Mouse (Mus musculus) gastrocnemius, postnatal 4 days (tissue): ENCODE measurements around the gene Dtymk. TPM values are rescaled to one million over a fixed set of nuclear protein-coding genes. Genes with fewer than 3 reads are reported as not detected.
A peak's percentile ranks its signal among the peaks of the same experiment; 100 is the strongest.
"Not testable (repeated sequence)": the region's sequence is repeated elsewhere in the genome, so short reads cannot be mapped to it uniquely, and the experiment has no call there.

Experiments
- DNase-seq, 2 experiments: peaks; one replicate each; pipeline ENCODE4 v3.0.0; 2021 to 2022; ENCODE audit warnings: low spot score in 2 of 2, mixed read lengths in 2 of 2
- long read RNA-seq, 2 experiments: library from polyadenylated mRNA; stranded (forward); transcript quantifications; one replicate each; pipeline ENCODE4 v2.0.0; 2021
- total RNA-seq, 2 experiments: library from RNA; stranded (reverse); gene quantifications; 2 replicates each; pipeline ENCODE4 v1.2.3; 2021

Dtymk gene
- total RNA-seq, result 10 to 100 TPM; 64.3 to 65.5 TPM
- long read RNA-seq, experiment 1, transcript Dtymk-201 (5 exons, 1,003 nt), result major isoform, 23 of 67 reads
- long read RNA-seq, experiment 1, transcript Dtymk-202 (2 exons, 1,055 nt), result minor isoform, 17 of 67 reads
- long read RNA-seq, experiment 1, partial matches to known transcripts, result 7 of 67 reads
- long read RNA-seq, experiment 1, other reads (novel, unspliced or antisense), result 19 of 67 reads
- long read RNA-seq, experiment 2, transcript Dtymk-202 (2 exons, 1,055 nt), result minor isoform, 11 of 56 reads
- long read RNA-seq, experiment 2, transcript Dtymk-201 (5 exons, 1,003 nt), result major isoform, 24 of 56 reads
- long read RNA-seq, experiment 2, partial matches to known transcripts, result 12 of 56 reads
- long read RNA-seq, experiment 2, other reads (novel, unspliced or antisense), result 8 of 56 reads

DNA sequence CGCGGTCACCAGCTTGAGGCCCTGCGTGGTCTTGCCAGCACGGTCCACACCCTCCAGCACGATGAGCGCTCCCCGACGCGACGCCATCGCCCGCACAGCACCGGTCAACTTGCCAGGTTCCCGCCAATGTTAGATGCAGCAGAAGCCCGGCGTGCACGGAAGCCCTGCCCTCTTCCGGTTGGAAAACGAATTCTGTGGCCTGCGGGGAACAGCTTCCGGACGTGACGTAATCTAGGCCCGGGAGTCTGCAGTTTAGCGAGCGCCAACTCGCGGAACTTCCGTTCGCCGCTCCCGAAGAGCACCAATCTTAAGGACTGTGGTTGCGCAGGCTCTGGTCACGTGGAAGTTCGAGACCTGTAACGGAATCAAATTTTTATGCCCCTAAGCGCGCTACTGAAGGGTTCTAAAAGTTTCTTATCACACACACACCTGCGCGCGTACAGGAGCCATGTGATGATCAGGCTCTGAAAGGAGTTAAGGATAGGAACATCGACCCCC lies at the start of gene Dtymk:
Dtymk (minus strand) TSS at position 194 of the 498 bp plus-strand sequence.
- peak; percentile 84 to 91 for DNase-seq

DNA sequence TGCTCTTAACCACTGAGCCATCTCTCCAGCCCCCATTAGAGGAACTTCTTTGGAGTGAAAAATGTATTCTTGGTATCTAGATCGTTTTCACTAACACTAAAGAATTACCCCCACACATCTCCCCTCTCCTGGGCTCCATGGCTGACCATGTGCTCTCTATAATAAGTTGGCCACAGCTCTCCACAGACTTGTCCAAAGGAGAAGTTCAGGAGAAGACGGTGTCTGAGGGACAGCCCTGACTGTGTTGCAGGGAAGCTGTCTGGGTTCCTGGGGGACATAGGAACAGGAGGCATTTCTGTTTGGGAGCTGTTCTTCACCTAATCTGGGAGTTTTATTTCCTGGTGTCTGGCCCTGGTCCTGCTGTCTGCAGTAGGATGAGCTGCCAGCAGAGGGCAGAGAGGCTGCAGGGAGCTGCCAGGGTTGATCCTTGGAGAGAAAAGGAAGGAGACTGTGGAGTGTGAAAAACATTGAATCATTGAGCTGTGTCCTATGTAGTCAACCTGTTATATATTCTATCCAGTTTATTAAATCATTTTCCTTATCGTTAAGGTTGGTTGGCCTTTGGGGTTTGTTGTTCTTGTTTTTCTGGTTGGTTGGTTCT lies 44.1 kb upstream of the Dtymk start:
- DNase-seq, result not testable (repeated sequence)

DNA sequence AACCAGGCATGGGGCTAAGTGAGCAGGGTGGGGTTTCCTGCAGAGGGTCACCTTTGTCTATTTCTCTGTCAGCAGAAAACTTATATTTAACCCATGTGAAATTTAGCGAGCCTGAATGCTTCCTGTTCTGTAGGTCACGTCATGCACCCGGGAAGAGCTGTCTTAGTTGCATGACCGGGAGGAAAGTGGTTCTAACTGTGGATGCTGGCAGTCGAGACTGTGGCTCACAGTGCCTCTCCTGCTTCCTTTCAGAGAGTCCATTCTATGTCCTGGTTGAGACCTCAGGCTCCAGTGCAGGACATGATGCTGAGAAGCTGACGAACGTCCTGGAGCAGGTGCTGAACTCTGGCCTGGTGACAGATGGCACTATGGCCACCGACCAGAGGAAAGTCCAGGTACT lies 36.8 kb upstream of the Dtymk start:
- not testable (repeated sequence) for DNase-seq

DNA sequence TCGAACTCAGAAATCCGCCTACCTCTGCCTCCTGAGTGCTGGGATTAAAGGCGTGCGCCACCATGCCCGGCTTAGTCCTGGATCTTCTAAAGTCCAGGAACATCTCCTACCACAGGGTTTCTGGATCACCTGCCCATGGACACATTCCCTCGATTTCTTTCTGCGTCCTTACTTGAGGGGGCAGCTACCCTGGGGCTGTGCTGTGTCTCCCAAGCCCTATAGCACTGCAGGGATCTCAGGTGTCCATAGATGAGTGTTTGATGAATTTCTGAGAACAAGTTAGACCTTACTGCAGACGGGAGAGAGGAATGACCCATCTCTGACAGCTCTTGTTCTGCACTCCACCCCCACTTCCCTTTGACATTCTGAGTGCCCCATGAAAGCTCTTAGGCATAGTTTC lies 35.6 kb upstream of the Dtymk start:
- DNase-seq, result no peak

DNA sequence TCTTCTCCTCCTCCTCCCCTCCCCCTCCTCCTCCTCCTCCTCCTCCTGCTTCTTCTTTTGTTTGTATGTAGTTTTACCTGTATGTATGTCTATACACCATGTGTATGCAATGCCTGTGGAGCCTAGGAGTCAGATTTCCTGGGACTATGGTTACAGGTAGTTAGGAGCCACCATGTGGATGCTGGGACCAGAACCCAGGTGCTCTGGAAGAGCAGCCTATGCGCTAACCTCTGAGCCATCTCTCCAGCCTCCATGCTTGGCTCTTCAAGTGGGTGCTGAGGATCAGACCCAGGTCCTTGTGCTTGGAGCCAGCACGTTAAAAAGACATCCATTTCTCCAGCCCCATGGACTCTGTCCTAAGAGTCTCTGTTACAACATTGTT lies 34.8 kb upstream of the Dtymk start:
- no peak for DNase-seq

DNA sequence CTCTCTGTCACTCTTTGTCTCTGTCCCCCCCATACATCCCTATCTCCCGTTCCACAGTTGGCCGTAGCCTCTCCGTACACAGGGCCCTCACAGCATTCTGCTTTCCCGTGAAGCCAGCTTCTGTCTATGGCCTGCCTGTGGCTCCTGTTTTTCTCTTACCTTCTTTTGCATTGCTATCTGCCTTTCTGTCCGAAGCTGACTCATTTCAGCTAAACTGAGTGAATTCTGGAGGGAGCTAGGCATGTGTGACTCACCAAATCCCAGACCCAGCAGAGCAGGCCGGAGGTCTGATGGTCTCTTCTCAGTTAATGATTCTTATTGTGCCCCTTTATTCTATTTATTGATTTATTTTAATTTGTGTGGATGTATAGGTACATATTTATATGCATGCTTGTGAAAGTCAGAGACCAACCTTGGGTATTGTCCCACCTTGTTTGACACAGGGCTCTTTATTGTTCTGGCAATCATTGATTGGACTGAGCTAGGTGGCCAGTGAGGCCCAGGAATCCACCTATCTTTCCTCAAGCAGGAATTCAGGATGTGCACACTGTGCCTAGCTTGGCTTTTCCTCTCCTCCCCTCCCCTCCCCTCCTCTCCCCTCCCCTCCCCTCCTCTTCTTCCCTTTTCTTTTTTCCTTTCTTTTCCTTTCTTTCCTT lies 34.3 kb upstream of the Dtymk start:
- DNase-seq, result no peak

DNA sequence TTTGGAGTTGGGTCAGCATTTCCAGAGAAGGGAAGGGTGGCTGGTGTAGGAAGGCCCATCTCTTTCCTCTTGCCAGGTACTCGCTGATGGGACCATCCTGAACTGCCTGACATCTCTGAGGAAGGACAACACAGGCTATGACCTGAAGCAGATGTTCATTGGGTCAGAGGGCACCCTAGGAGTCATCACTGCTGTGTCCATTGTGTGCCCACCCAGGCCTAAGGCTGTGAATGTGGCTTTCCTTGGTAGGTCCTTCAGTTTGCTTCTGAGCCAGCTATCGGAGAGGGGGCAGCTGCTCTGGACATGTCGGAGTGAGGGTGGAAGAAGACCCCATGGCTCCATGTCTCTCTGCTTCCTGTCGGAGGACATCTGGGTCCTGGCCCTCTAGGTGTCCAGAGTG lies 33.5 kb upstream of the Dtymk start:
- DNase-seq, result no peak

DNA sequence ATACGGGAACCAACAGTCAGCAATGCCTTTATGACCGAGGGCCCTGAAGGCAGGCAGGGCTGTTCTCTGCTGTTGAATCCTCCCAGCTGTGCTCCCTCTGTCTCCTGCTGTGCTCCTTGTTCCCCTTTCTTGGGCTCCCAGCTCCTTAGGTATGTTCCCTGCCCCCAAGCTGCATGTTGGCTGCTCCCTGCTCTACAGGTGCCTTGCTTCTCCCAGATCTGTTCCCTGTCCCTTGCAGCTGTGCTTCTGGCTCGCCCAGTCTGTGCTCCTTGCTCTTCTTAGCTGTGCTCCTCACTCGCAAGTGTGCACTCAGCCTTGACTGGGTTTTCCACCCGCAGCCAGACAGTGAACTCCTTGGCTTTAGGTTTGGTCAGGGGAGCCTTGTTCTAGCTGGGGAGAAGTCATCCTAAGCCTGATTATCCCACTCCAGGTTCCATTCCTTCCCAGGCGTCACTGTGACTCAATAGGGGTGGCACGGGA lies 33.0 kb upstream of the Dtymk start:
- no peak for DNase-seq

DNA sequence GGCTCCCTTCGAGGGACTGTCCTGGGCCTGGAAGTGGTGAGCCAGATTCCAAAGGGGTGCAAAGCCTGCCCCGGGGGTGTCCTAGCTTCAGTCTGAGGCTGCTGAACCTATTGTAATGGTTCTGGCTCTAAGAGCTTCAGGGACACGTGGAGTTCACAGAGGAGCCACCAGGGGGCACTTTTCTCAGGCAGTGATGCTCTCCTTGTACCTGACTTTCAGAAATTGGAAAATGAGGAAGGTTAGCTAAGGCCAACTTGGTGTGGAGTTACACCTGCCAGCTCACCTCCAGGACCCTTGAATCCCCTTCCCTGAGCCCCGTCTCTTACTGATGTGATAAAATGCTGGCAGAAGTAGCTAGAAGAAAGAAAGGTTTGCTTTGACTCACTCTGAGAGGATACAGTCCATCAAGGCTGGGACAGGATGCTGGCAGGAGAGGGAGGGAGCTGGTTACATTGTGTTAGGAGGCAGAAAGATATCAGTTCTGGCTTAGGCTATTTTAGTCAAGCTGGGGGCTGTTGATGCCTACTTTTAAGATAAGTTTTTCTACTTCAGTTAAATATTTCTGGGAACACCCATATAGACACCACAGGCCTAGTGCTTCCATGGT lies 31.1 kb upstream of the Dtymk start:
- DNase-seq, result not testable (repeated sequence)

DNA sequence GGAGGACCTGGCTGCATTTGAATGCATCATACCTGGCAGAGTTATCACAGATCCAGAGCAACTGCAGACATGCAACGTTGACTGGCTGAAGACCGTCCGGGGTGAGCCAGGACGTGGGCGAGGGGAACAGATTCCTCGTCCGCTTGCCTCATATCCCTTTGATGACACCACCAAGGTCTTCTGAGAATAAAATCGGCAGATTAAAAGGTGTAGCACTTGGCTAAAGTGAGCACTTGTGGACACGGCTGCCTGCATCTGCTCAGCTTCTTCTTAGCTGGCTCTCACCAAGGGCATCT lies 24.8 kb upstream of the Dtymk start:
- no peak for DNase-seq

DNA sequence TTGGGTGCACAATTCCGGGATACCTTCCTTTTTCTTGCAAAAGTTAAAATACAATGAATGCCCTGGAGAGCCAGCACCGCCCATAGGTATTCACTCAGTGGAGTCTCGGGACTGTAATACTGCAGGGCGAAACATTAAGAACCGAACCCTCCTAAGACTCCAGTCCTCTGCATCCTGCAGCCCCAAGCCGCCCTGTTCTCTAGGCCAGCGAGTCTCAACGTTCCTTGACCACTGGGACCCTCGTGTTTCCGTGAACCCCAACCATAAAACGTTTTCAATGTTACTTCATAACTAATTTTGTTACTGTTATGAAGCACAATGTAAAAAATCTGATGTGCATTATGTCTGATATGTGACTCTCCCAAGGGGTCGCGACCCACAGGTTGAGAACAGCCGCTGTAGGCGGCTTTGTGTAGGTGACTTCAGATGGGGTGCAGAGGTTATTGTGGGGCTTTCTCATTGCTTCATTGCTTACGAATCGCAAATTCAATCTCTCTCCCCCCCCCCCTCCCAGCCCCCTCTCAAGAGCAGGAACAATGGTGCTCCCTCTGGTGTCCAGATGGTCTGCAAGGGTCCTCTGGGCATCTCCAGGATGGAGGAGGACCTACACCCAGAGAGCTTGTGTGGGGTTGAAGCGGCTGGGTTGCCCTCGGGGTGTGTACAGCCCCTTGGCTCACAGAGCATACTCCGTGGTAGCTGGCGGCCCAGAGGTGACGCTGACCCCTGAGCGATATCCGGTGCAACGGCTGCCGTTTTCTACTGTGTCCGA lies 24.2 kb upstream of the Dtymk start:
- no peak for DNase-seq

DNA sequence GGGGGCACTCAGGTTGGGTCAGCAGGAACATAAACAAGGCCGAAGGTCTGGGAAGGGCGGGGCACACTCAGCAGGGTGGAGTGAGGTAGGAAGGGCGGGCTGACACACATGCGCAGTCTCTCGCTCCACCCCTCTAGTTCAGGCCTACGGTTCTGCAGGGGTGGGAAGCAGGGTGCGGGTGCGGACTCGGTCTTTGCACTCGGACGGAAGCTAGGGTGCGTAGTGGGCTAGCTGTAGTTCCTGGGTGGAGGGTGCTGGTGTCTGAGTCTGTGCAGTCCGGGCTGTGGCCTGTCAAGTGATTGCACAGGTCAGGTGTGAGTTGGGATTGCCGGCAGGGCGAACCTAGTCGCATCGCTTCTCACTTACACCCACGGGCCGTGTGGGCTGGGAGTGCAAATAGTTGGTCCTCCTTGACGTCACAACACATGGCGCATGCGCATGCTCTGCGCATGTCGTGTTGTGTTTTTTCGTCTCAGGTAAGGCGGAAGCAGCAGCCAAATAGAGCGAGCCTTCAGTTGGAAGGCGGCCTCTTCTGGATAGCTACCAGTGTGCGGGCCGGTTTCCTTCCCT lies 23.5 kb upstream of the Dtymk start:
- peak; percentile 83 to 91 for DNase-seq

DNA sequence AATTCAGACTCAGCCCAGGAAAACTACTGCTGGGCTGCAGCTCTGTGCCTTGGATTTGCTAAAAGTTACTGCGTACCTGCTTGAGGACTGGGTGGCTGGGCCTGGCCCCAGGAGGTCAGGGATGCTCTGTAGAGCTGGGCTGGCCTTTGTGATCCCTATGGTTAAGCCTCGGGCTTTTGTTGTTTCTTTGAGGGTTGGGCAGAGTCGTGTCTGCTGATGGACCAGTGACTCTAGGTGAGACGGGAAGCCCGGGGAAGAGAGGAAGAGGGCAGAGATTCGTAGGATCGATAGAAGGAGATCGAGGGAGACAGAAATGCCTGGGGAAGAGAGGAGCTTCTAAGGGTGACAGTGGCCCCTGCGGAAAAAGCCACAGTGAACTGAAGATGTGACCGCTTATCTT lies 22.9 kb upstream of the Dtymk start, which contains the start of gene D2hgdh:
D2hgdh (plus strand) TSS at position 301 of the 400 bp plus-strand sequence.
- DNase-seq, result no peak

DNA sequence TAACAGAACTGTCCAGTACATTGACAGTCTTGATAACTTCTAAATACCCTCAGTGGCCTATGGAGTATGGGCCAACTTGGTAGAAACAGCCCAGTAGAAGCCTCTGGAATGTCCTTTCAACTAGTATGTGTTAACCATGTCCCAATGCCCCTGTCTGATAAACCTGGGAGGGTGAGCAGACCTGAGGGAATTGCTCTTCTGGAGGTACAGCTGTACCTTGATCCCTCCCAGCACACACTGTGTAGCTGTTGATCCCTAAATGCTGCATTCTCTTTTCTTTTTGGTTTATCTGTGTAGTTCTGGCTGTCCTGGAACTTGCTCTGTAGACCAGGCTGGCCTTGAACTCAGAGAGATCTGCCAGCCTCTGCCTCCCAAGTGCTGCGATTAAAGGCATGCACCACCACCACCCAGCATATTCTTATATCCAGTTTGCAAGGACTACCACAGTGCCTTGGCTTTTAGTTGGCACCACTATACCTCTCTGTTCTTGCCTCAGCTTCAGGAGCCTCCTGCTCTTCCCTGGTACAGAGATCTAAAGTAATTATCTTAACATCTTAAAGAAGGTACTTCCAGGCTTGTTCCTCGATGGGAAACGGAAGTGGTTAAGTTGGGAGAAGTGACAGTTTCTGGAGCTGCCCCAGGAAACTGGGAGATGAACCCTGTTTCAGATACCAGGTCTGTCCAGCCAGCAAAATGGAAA lies 22.2 kb upstream of the Dtymk start:
- DNase-seq, result no peak

DNA sequence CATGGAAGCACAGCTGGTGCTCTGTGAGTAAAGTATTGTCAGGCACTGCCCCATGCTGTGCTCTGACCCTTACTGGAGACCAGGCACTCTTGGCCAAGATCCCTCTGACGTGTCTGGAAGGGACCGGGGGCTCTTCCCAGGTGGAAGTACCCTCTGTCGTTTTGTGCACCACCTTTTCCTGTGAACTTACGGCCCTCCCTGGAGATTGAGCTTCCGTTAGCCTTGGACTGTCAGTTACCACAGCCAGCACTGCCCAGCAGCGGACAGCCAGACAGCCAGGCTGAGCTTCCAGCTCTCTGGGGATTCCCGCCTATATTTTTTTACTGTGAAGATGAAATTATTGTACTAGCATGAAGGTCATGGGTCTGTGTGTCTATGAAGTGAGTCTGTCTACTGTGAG lies 17.0 kb upstream of the Dtymk start:
- no peak for DNase-seq

DNA sequence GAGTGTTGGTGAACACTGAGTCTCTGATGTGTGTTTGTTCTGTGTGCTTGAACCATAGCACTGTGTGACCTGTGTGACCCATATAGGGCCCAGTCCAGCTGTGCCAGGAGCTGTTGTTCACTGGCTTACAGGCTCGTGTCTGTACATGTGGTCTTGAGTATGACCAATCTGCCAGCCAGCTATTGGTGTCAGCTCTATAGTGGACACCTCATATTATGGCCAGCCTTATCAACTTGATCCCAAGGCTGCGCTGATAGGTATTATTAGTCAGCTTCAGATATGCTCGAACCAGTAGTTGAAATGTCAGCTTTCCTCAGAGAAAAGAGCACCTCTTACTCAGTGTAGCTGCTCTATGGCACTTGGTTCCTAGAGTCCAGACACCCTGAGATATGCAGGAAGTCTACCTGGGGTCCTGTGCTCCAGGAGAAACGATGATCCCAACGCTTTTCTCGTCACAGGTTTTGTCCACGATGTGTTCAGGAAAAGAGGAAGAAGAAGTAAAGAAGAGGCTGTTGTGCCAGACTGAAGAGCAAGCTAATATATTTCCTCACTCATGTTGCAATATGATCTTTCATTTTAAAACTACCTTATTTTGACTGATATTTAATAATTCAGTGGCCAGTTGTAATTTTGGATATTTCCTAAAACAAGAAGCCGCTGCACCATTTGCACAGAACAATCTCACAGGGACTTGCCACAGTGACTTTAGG lies 16.2 kb upstream of the Dtymk start:
- no peak for DNase-seq

DNA sequence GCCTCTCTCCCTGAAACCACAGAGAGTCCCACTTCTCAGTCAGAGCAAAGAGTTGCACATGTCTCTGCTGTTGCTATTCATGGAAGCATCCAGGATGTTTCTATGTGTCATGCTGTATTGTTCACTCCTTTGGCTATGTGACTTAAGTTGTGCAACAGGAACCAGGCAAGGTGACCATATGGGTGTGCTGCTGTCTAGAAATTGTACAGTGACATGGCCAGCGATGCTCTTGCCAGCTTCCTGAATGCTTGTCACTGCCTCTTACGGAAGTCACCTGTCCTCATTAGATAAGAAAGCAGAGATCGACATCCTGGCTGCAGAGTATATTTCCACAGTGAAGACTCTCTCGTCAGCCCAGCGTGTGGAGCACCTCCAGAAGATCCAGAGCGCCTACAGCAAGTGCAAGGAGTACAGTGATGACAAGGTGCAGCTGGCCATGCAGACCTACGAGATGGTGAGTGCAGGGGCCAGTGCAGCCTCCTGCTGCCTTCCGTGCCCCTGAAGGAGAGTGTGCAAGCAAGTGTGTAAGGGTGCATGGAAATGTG lies 9.8 kb upstream of the Dtymk start:
- no peak for DNase-seq

DNA sequence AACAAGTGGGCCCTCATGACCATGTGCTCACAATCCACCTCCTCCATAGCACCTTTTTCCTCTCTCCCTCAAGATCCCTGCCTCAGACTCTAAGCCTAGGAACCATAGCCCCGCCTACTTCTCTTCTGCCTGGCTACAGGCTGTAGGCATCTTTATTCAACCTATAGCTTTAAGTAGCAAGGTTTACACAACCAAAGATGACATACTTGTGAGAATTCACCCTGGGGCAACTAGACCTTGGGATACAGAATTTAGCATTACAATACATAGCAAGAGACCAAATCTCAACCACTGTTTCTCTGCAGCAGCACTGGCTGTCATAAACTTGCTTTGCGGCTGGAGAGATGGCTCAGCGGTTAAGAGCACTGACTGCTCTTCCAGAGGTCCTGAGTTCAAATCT lies 8.3 kb upstream of the Dtymk start:
- DNase-seq, result no peak

DNA sequence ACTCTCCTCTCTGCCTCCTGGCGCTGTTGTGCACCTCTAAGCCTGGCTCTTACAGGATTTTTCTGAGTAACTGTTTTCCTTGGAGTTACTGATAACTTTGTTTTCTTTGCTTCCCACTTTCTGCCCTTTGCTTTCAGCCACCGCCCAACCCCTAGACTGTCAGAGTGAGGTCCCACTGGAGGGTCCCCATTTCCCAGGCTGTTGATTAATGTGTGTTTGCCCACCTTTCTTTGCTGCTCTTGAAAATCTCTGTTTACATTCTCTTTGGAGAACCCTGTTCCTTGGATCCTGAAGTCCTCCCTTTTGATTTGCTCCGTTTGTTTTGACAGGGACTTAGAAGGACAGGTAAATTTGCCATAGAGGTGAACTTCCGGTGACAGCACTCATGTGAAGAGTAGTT lies 7.1 kb upstream of the Dtymk start:
- no peak for DNase-seq
